Mouse (Mus musculus) pancreas, adult 10 weeks (tissue): ENCODE results near the gene Apobec1. TPM values are rescaled to one million over a fixed set of nuclear protein-coding genes. Genes with fewer than 3 reads are reported as not detected.

ENCODE experiments used
- polyA plus RNA-seq: library from polyadenylated mRNA; stranded (reverse); fragments of 350-450 nt; fragmentation: Illumina TruSeq; extraction: RNeasy Lipid Tissue Mini Kit (QIAGEN cat#74804); gene quantifications from one replicate; pipeline ENCODE4 v1.2.3, GENCODE M21; 2015; ENCODE audit warnings: low read depth, low replicate concordance; ENCODE audit not compliant: insufficient read depth

Apobec1 gene
- polyA plus RNA-seq: 4.2 TPM

DNA sequence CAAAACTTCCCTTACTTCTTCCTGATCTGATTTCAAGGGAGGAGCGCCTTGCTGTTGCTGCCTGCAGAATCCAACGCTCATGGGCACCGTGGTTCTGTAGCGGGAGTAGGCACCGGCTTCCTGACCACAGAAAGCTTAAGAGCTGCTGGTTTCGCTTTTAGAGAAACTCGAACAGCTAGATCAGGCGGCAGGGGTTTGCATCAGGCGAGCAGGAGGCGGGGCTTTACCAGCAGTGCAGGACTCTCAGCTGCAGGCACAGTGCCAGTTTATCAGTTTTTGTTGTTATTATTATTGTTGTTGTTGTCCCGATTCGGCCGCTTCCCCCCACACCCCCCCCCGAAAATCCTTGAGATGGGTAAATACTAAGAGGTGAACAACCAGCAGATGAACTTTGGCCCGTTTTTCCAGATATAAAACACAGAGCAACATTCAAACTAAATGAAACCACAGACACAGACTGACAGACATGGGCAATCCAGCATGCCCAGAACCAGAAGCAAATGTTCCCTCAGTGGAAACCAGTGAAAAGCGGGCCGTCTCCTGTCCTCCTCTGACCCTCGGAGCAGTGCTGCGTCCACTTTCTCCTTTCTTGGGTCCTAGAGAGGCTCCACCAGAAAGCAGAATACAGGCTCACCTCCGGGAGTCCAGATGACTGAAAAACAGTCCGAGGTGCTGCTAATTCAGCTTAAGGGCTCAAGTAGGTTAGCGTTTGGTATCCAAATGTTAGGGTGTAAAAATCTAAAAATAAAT, at the start of gene Apobec1:
Gene Apobec1 (minus strand): TSS at position 203 of the 750 bp plus-strand sequence.

DNA sequence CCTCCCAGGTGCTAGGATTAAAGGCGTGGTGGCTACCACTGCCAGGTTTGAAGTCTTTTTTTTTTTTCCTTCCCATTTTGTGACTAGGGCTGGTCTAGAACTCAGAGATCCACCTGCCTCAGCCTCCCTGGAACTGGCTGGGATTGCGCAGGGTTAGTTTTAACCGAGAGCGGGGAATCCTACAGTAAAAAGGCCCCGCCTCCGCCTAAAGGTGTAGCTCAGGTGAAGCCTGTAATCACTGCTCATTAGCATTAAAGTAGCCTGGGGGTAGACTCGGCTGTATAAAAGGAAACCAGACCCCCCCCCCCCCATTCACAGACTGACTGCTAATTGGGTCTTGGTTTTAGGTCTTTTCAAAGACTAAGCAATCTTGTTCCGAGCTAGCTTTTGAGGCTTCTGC, 23.9 kb upstream of the Apobec1 start, which contains the start of gene Dppa3:
Gene Dppa3 (plus strand): TSS at position 301 of the 400 bp plus-strand sequence.

GRCm38 (mm10) chr6:122609771-122610170, 7.5 kb upstream of the Apobec1 start, which contains the start of gene Gdf3:
Gene Gdf3, minus strand, starts transcription at chr6:122610087.

GRCm38 (mm10) chr6:122553606-122554005, 48.6 kb downstream of the Apobec1 start, which contains the start of gene Aicda:
Gene Aicda, plus strand, starts transcription at chr6:122553801.

Other genes with a start within 250 kb of the Apobec1 start
- gene Rimklb, start 103.7 kb downstream of the Apobec1 start, polyA plus RNA-seq: not detected
- 23.7 TPM for gene Mfap5, start 96.6 kb downstream of the Apobec1 start, polyA plus RNA-seq
- not detected for gene Aicda, start 48.6 kb downstream of the Apobec1 start, polyA plus RNA-seq
- not detected for gene Gdf3, start 7.6 kb upstream of the Apobec1 start, polyA plus RNA-seq
- not detected for gene Dppa3, start 24.0 kb upstream of the Apobec1 start, polyA plus RNA-seq
- not detected for gene Nanog, start 105.0 kb upstream of the Apobec1 start, polyA plus RNA-seq
- gene Slc2a3, start 199.2 kb upstream of the Apobec1 start, polyA plus RNA-seq: 0.66 TPM
- 5.9 TPM for gene Foxj2, start 217.5 kb upstream of the Apobec1 start, polyA plus RNA-seq